Mouse (Mus musculus): ENCODE data around the gene Ankrd33. TPM values are rescaled to one million over a fixed set of nuclear protein-coding genes. Genes with fewer than 3 reads are reported as not detected.

Gene Ankrd33
- polyA plus RNA-seq, 1 experiment from 2014 or later, result not detected

- Histone ChIP-seq H3K36me3 (no peaks in the 10 kb centered on the region), H3K4me3 (no peak overlapping the region), H3K27me3 (ENCODE audit: insufficient read depth, poor library complexity, severe bottlenecking) (peaks cover 13% of the 10 kb centered on the region), H3K27ac (no peak overlapping the region), H3K9me3 (no peaks in the 10 kb centered on the region), H3K4me1 (replicated peaks) (peaks cover 39% of the 10 kb centered on the region)
- DNase-seq (ENCODE audit: low spot score), result no peak
- 75% methylated on average over 5 of the region's 5 CpGs for WGBS
These were observed 48.7 kb downstream of the Ankrd33 start for GRCm38 (mm10) chr15:101164291-101164690.

- Histone ChIP-seq H3K4me1 (replicated peaks) (peaks cover 25% of the 10 kb centered on the region), H3K9me3 (no peaks in the 10 kb centered on the region), H3K27me3 (ENCODE audit: insufficient read depth, poor library complexity, severe bottlenecking) (peaks cover 13% of the 10 kb centered on the region), H3K4me3 (no peak overlapping the region), H3K27ac (no peak overlapping the region), H3K36me3 (no peaks in the 10 kb centered on the region)
- 72% methylated on average over 16 of the region's 16 CpGs for WGBS
- no peak for DNase-seq (ENCODE audit: low spot score)
These were observed 50.3 kb downstream of the Ankrd33 start for GRCm38 (mm10) chr15:101165658-101166437.

DNA sequence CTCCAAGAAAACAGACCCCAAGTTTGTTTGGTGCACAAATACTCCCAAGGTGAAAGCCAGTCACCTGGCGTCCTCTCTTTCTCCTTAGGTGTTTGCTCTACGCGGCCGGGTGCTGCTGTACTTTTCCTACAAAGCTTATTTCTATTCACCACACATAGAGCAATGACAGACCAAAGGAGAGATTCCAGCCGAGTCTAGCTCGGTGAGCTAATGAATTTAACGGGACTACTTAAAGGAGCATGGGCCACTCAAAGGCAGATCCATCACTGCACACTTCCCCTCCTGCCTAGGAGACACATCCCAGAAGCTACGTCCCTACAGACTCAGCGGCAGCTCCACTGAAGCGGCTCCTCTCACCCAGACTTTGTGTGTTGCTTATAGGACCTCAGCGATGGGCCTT, 52.0 kb downstream of the Ankrd33 start:
- DNase-seq (ENCODE audit: low spot score), result no peak
- H3K9me3 ChIP-seq, result no peaks in the 10 kb centered on the region

More for the DNA sequence above, 52.0 kb downstream of the Ankrd33 start:
- H3K4me3 ChIP-seq, result no peak overlapping the region
- 81% methylated on average over 11 of the region's 11 CpGs for WGBS
- H3K27me3 ChIP-seq (ENCODE audit: insufficient read depth, poor library complexity, severe bottlenecking), result peaks cover 20% of the 10 kb centered on the region
- no peaks in the 10 kb centered on the region for H3K36me3 ChIP-seq
- H3K4me1 ChIP-seq (replicated peaks), result peaks cover 19% of the 10 kb centered on the region
- H3K27ac ChIP-seq, result no peak overlapping the region

Other genes with a start within 250 kb of the Ankrd33 start
- 15.2 and 15.7 TPM in 2 replicates for gene Scn8a, start 245.9 kb upstream of the Ankrd33 start, polyA plus RNA-seq (2016; fragmentation: Nextera tagmentation; extraction: Ambion mirVana)
- gene Gm47841, start 68.4 kb upstream of the Ankrd33 start, polyA plus RNA-seq (2016; fragmentation: Nextera tagmentation; extraction: Ambion mirVana), result not detected in 2 replicates
- gene Fignl2, start 37.2 kb upstream of the Ankrd33 start, polyA plus RNA-seq (2016; fragmentation: Nextera tagmentation; extraction: Ambion mirVana), result 1.4 TPM in 2 replicates
- gene Acvrl1, start 12.8 kb downstream of the Ankrd33 start, polyA plus RNA-seq (2016; fragmentation: Nextera tagmentation; extraction: Ambion mirVana), result 8.7 and 10.8 TPM in 2 replicates
- gene Acvr1b, start 58.3 kb downstream of the Ankrd33 start, polyA plus RNA-seq (2016; fragmentation: Nextera tagmentation; extraction: Ambion mirVana), result 6.3 and 10.9 TPM in 2 replicates
- 5.5 and 5.8 TPM in 2 replicates for gene Grasp, start 108.4 kb downstream of the Ankrd33 start, polyA plus RNA-seq (2016; fragmentation: Nextera tagmentation; extraction: Ambion mirVana)
- 4.8 and 5.1 TPM in 2 replicates for gene Nr4a1, start 138.5 kb downstream of the Ankrd33 start, polyA plus RNA-seq (2016; fragmentation: Nextera tagmentation; extraction: Ambion mirVana)
- gene Atg101, start 168.5 kb downstream of the Ankrd33 start, polyA plus RNA-seq (2016; fragmentation: Nextera tagmentation; extraction: Ambion mirVana), result 79.0 and 82.1 TPM in 2 replicates
- gene 6030408B16Rik, start 177.5 kb downstream of the Ankrd33 start, polyA plus RNA-seq (2016; fragmentation: Nextera tagmentation; extraction: Ambion mirVana), result 0.27 and 0.39 TPM in 2 replicates

Measured in hindbrain, embryonic 10.5 days (tissue).